Mouse (Mus musculus) CD4-positive, CD25-positive, alpha-beta regulatory T cell (primary cell): Measurements from ENCODE around the gene Tesk1. TPM values are rescaled to one million over a fixed set of nuclear protein-coding genes. Genes with fewer than 3 reads are reported as not detected.

Source experiments
- polyA plus RNA-seq: library from polyadenylated mRNA; unstranded; fragments of 100-300 nt; shearing (Covaris generic); gene quantifications from one replicate; pipeline ENCODE4 v1.2.1, GENCODE M21; 2017

The Tesk1 gene
- polyA plus RNA-seq: 68.3 TPM

GRCm38 (mm10) chr4:43441639-43442038 is at the start of gene Tesk1:
Gene Tesk1, plus strand, starts transcription at chr4:43441939.

GRCm38 (mm10) chr4:43428946-43429345 is 12.8 kb upstream of the Tesk1 start, which contains the start of gene Fam166b:
Gene Fam166b, minus strand, starts transcription at chr4:43429134.

GRCm38 (mm10) chr4:43454041-43454836 is 12.5 kb downstream of the Tesk1 start, which contains the start of gene Cd72:
Gene Cd72, minus strand, starts transcription at chr4:43454628.

GRCm38 (mm10) chr4:43483535-43484091 is 41.9 kb downstream of the Tesk1 start, which contains the start of gene Sit1:
Gene Sit1, minus strand, starts transcription at chr4:43483734.

GRCm38 (mm10) chr4:43492821-43493185 is 51.1 kb downstream of the Tesk1 start, which contains the start of gene Ccdc107:
Gene Ccdc107, plus strand, starts transcription at chr4:43492900.

Other genes with a start within 250 kb of the Tesk1 start
- gene Atp8b5, start 174.8 kb upstream of the Tesk1 start, polyA plus RNA-seq: not detected
- 0.08 TPM for gene Rusc2, start 60.0 kb upstream of the Tesk1 start, polyA plus RNA-seq
- gene Fam166b, start 12.8 kb upstream of the Tesk1 start, polyA plus RNA-seq: not detected
- 60.0 TPM for gene Cd72, start 12.7 kb downstream of the Tesk1 start, polyA plus RNA-seq
- 155 TPM for gene Sit1, start 41.8 kb downstream of the Tesk1 start, polyA plus RNA-seq
- gene Ccdc107, start 51.0 kb downstream of the Tesk1 start, polyA plus RNA-seq: 90.4 TPM
- gene Arhgef39, start 57.8 kb downstream of the Tesk1 start, polyA plus RNA-seq: 5.7 TPM
- 1.1 TPM for gene Car9, start 65.0 kb downstream of the Tesk1 start, polyA plus RNA-seq
- gene Tpm2, start 81.8 kb downstream of the Tesk1 start, polyA plus RNA-seq: not detected
- gene Creb3, start 120.4 kb downstream of the Tesk1 start, polyA plus RNA-seq: 82.0 TPM
- gene Tln1, start 120.8 kb downstream of the Tesk1 start, polyA plus RNA-seq: 266 TPM
- gene Rgp1, start 136.8 kb downstream of the Tesk1 start, polyA plus RNA-seq: 18.0 TPM
- 51.7 TPM for gene Gba2, start 136.9 kb downstream of the Tesk1 start, polyA plus RNA-seq
- 4.2 TPM for gene Msmp, start 142.6 kb downstream of the Tesk1 start, polyA plus RNA-seq
- not detected for gene Npr2, start 190.0 kb downstream of the Tesk1 start, polyA plus RNA-seq
- 0.39 TPM for gene Spag8, start 211.7 kb downstream of the Tesk1 start, polyA plus RNA-seq
- gene Hint2, start 214.5 kb downstream of the Tesk1 start, polyA plus RNA-seq: 73.0 TPM
- 2.1 TPM for gene Tmem8b, start 227.0 kb downstream of the Tesk1 start, polyA plus RNA-seq
- gene Fam221b, start 227.2 kb downstream of the Tesk1 start, polyA plus RNA-seq: 1.2 TPM